Mouse (Mus musculus): ENCODE results near the gene Mpv17l2.

Mpv17l2 gene

GRCm38 (mm10) chr8:70760775-70761406 is at the start of gene Mpv17l2:
Gene Mpv17l2 (minus strand): TSS chr8:70760946.
- DNase-seq (ENCODE audit: low read depth, low spot score) = peak; percentile 100

DNA sequence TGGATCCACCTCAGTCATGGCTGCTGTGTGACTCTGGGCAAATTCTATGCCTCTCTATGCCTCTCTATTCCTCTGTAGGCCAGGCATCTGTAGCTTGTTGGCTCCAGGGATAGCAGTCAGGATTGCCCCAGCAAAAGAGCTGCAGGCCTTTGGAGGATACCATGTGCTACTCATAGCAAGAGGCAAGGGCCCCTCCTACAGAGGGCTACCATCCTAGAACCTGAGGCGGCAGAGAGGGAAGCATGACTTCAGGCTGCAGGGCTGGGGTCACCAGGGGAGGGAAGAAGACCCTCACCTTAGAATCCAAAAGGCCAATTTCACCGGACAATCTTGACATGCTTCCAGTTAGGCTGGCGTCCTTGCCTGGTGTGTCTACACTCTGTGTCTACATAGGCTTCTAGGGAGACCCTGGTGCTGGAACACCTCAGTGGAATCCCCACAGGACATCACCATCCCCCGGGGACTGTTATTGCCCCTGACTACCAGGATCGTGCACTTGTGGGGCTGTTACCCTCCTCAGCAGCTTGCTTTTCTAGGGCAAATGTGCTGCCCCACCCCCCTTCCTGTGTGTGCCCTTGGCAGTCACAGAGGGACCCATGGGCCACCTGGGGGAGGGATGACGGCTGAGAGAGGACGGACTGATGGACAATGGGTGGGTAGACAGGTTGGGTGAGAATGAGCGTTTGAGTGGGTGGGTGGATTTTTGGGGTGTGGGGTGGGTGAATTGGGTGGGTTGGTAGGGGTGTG is 48.4 kb upstream of the Mpv17l2 start:
- no peak for DNase-seq (ENCODE audit: low read depth, low spot score)

DNA sequence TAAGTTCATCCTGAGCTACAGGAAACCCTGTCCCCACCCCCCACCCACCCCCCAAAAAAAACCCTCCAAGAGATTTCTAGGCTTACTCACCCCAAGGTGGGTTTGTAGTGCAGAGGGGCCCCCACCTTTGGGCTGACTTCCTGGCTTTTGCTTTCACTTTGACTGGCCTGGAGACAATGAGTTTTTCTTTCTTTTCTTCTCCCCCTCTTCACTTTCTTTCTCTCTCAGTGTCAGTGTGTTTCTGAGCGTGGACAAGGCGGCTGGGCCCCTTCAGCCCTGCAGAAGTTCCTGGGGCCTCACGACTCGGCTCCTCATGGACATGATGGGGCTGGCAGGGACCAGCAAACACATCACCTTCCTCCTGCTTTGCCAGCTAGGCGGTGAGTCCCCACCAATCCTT is 47.5 kb upstream of the Mpv17l2 start, which contains the start of gene Il12rb1:
Gene Il12rb1 (plus strand): TSS at position 211 of the 400 bp plus-strand sequence.
- no peak for DNase-seq (ENCODE audit: low read depth, low spot score)

GRCm38 (mm10) chr8:70807304-70807703 is 46.6 kb upstream of the Mpv17l2 start:
- no peak for DNase-seq (ENCODE audit: low read depth, low spot score)

DNA sequence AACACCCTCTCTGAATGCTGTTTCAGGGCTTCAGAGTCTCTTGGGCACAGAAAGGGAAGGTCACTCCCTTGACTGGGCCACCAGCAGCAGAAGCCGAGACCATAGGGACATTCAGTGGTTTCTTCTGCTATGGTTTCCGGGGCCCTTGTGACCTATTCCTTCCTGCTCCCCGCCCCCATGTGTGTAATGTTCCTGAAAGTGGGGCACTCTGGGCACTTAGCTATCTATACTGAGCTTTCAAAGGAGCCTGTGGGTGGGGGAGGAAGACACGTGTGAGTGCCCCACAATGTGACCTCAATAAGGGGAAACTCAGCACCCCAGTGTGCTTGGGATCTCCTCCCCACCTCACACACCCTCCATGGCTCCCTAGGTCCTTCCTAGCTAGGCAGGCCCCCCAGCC is 45.8 kb upstream of the Mpv17l2 start:
- DNase-seq (ENCODE audit: low read depth, low spot score) = no peak

DNA sequence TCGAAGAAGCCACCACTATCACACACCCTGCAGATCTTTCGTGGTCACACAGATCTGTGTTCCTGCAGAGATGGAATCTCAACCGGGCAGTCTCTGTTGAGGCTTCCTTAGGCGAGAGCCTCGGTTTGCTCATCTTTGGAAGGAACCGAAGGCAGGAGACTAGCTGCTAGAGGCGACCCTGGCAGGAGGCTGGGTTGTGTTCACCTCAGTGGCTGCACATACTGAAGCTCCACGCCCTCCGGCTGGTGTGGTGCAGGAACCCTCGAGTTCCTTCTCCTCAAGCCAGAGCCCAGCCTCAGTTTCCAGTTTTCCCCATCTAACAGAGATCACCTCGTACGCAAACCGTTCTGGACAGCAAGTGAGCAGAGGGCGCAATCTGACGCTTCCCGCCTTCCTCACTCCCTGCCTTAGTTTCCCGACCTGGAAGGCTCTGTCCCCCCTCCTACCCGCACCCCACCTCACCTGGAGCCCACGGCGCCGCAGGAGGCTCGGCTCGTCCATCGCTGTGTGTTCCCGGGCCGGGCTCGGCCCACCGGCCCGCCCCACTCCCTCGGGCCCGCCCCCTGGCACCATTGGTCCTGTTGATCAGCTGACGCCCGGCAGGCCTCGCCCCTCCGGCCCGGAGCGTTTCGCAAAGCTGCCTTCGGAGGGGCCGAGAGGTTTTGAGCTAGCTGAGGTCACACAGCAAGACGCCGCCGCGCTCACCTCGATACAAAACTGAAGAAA is 43.9 kb upstream of the Mpv17l2 start, which contains the start of gene Mast3:
Gene Mast3 (minus strand): TSS at position 574 of the 726 bp plus-strand sequence.
- peak; percentile 87 for DNase-seq (ENCODE audit: low read depth, low spot score)

- DNase-seq (ENCODE audit: low read depth, low spot score) = no peak
These were observed 43.2 kb upstream of the Mpv17l2 start for GRCm38 (mm10) chr8:70803761-70804480.

DNA sequence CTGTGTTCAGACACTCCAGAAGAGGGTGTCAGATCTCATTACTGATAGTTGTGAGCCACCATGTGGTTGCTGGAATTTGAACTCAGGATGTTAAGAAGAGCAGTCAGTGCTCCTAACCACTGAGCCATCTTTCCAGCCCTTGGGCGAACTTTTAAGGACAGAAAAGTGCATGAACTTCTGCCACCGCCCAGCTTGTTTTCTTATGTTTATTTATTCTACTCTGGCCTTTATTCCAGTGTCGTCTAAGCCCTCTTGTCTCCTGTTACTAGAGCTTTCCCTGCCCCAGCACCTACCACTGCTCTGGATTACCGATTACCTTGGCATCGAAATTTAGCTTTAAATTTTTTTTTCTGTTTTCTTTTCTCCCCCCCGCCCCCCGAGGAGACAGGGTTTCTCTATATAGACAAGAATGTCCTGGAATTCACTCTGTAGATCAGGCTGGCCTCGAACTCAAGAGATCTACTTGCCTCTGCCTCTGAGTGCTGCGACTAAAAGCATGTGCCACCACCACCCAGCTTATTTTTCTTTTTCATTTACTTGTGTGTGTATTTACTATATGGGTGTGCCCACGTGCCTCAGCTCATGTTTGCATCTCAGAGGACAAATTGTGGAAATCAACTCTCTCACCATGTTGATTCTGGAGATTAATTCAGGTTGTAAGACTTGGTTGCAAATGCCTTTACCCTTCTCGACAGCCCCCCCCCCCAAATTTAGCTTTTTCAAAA is 42.2 kb upstream of the Mpv17l2 start:
- DNase-seq (ENCODE audit: low read depth, low spot score) = no peak

GRCm38 (mm10) chr8:70801830-70802229 is 41.1 kb upstream of the Mpv17l2 start:
- DNase-seq (ENCODE audit: low read depth, low spot score) = no peak

GRCm38 (mm10) chr8:70801156-70801555 is 40.4 kb upstream of the Mpv17l2 start:
- no peak for DNase-seq (ENCODE audit: low read depth, low spot score)

GRCm38 (mm10) chr8:70800648-70801047 is 39.9 kb upstream of the Mpv17l2 start:
- no peak for DNase-seq (ENCODE audit: low read depth, low spot score)

DNA sequence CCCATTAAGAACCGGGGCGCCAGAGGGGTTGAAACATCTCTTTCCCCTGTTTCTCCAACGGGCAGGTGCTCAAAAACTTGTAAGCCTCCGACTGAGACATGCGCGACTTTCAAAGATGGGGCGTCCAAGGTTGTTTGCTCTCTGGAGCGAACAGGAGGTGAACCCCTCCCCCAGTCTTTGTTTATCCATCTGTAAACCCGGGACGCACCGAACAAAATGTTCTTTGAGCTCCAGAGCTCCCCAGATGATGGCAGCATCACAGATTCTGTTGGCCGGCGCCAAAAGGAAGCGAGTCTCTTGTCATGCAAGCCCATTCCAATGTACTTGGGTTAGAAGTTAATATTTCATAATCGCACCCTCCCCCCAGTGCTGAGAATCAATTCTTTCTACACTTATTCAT is 37.5 kb upstream of the Mpv17l2 start:
- no peak for DNase-seq (ENCODE audit: low read depth, low spot score)

DNA sequence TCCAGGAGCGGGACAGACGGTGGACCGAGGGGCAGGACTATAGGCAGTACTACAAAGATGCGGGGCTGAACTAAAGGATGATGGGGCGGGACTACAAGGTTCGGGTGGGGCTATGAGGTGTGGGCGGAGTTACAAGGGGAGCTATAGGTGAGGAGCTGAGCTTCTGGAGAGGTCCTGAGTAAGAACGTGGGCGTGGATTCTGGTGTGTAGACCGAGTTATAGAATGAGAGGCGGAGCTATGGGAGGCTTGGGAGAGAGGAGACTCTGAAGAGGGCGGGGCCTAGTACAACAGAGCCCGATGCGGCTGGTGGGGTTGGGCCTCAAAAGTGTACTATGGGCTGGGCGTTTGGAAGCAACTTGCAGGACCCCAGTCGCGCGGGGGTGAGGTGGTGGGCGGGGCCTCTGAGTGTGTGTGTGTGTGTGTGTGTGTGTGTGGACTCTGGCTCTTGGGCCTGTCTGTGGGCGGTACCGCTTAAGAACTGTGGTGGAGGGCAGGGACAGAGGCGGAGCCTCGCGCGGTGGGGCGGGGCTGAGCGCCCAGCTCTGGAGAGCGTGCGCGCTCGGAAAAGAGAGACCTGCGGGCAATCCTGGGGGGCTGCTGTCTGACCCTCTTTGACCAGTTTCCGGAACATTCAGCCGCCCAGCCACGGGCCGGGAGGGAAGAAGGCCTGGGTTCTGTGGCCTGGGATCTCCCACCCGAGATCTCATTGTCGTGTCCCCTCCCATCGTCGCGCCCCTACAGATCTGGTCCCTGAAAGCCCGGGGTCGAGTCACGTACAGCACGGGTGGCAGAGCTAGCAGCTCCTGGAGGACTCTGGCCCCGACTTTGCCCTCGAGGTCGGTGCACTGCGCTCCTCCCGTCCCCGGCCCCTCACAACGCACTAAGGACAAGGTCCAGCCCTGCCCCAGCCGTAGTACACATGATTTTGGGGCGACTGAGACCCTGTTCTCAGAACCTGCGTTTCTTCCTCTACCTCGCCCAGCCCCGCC is 36.6 kb upstream of the Mpv17l2 start:
- DNase-seq (ENCODE audit: low read depth, low spot score) = peak; percentile 100

DNA sequence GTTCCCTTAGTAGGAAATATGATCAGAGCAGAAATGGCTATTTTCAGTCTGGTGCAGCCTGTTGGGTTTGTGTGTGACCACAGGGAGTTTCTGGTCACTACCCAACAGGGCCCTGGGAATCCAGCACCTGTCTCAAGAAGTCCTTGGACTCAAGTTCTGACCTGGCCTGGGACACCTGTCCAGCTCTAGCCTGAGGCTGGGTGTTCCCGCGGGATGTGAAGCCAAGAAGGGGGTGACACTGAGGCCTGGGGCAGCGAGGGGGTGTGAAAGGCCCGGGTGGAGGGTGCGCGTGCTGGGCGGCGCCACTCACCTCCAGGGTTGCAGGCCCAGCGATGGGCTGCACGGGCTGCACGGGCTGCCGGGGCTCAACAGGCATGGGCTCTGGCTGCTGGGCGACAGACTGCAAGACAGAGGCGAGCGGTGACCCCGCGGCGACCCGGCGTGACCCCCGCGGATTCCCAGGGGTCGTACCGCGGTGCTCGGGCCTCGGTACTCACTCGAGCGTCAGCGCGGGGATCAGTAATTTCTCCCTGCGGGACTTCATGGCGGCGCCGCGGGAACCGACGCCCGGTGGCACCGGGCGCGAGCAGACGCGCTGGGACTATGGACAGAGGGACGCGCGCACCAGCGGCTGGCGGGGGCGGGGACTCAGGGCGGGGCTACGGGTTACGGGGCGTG is 35.8 kb upstream of the Mpv17l2 start:
- DNase-seq (ENCODE audit: low read depth, low spot score) = no peak

DNA sequence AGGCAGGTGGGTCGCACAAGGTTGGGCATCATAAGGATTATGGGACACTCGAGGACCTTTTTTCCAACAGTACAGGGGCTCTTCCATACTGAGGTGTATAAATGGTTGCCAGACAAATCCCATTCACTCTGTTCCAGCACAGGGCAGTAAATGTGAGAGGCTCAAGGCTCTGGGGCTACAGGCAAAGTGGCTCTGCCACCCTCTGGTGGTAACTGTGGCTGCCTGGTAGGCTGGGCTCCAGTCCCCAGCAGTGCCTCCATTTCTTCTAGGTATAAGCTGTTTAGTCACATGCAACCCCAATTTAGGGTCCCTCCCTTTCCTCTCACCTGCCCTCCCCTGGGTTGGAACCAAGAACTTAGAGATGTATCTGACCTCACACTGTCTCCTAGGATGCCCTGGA is 34.6 kb upstream of the Mpv17l2 start:
- DNase-seq (ENCODE audit: low read depth, low spot score) = no peak

DNA sequence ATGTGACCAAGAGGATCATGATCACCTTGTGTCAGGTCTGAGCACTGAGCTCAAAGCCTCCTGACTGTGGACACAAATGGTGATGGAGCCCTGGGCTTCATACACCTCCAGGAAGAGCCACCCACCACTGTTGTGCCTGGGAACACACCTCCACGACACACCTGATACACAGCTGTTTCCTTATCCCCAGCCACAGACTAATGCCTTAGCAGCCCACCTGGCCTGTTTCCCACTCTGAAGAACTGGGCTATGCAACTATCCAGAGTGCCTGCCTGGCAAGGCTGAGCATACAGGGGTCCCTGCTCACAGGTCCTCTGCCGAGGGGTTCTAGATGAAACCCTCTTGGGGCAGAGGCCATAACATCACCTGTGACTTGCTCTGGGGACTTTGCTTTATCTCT is 33.5 kb upstream of the Mpv17l2 start:
- no peak for DNase-seq (ENCODE audit: low read depth, low spot score)

- no peak for DNase-seq (ENCODE audit: low read depth, low spot score)
These were observed 32.0 kb upstream of the Mpv17l2 start for GRCm38 (mm10) chr8:70792700-70793099.

- DNase-seq (ENCODE audit: low read depth, low spot score) = peak; percentile 99
These were observed 31.4 kb upstream of the Mpv17l2 start for GRCm38 (mm10) chr8:70791975-70792691.

GRCm38 (mm10) chr8:70791294-70791701 is 30.6 kb upstream of the Mpv17l2 start:
- peak; percentile 84 for DNase-seq (ENCODE audit: low read depth, low spot score)
